Mouse (Mus musculus) intestine, embryonic 16.5 days (tissue): Measurements from ENCODE around the gene 9130019O22Rik. TPM values are rescaled to one million over a fixed set of nuclear protein-coding genes. Genes with fewer than 3 reads are reported as not detected.
A peak's percentile ranks its signal among the peaks of the same experiment; 100 is the strongest.
"Not testable (repeated sequence)": the region's sequence is repeated elsewhere in the genome, so short reads cannot be mapped to it uniquely, and the experiment has no call there.

Experiments used
- ATAC-seq: fragments of 200-750 bp; cut with Nextera tagmentation; 2 replicates; pipeline ENCODE4 v1.8.0; 2017; ENCODE audit warnings: moderate TSS enrichment, moderate library complexity
- H3K27ac ChIP-seq: fragments of 300-500 bp; sonication (generic); 2 replicates; pipeline ENCODE4 v1.5.1; 2014; ENCODE audit warnings: mild to moderate bottlenecking, low read length
- H3K27me3 ChIP-seq: fragments of 300-500 bp; sonication (generic); replicated peaks from 2 replicates; pipeline ENCODE4 v1.6.1; 2014; ENCODE audit warnings: low read length, control low read depth, mixed read lengths; ENCODE audit not compliant: control insufficient read depth, insufficient read depth
- H3K36me3 ChIP-seq: fragments of 300-500 bp; sonication (generic); 2 replicates; pipeline ENCODE4 v1.6.1; 2014; ENCODE audit warnings: low read length, control low read depth; ENCODE audit not compliant: control insufficient read depth, insufficient read depth
- H3K4me1 ChIP-seq: fragments of 300-500 bp; sonication (generic); 2 replicates; pipeline ENCODE4 v1.6.1; 2014; ENCODE audit warnings: low read length, control low read depth, mixed read lengths; ENCODE audit not compliant: control insufficient read depth, insufficient read depth
- H3K4me2 ChIP-seq: fragments of 300-500 bp; sonication (generic); 2 replicates; pipeline ENCODE4 v1.6.1; 2014; ENCODE audit warnings: low read depth, low read length, control low read depth
- H3K4me3 ChIP-seq: fragments of 300-500 bp; sonication (generic); 2 replicates; pipeline ENCODE4 v1.5.1; 2014; ENCODE audit warnings: mild to moderate bottlenecking, low read length
- H3K9ac ChIP-seq: fragments of 300-500 bp; sonication (generic); 2 replicates; pipeline ENCODE4 v1.6.1; 2014; ENCODE audit warnings: low read depth, low read length
- H3K9me3 ChIP-seq: fragments of 300-500 bp; sonication (generic); 2 replicates; pipeline ENCODE4 v1.6.1; 2016; ENCODE audit warnings: low read length, control low read depth; ENCODE audit not compliant: control insufficient read depth
- WGBS: fragments of 180-500 bp; shearing (Covaris S2); extraction: QIAGEN DNeasy Blood & Tissue Kit; methylation state at CpG from one replicate; pipeline ENCODE4 v1.1.7; 2014; 5-methylcytosine and 5-hydroxymethylcytosine counted together
- polyA plus RNA-seq: library from polyadenylated mRNA; unstranded; fragments of >200 nt; fragmentation: Nextera tagmentation; extraction: Ambion mirVana; gene quantifications from 2 replicates; pipeline ENCODE4 v1.2.1, GENCODE M21; 2015

Gene 9130019O22Rik
- polyA plus RNA-seq, 1 experiment from 2014 or later: 6.9 TPM

GRCm38 (mm10) chr7:127406002-127406987, 19.3 kb upstream of the 9130019O22Rik start, which contains the start of gene Zfp764:
Gene Zfp764, minus strand, starts transcription at chr7:127406822.
- H3K27ac ChIP-seq: peak within 1 kb of the TSS; percentile 81
- ATAC-seq: peak; percentile 89

DNA sequence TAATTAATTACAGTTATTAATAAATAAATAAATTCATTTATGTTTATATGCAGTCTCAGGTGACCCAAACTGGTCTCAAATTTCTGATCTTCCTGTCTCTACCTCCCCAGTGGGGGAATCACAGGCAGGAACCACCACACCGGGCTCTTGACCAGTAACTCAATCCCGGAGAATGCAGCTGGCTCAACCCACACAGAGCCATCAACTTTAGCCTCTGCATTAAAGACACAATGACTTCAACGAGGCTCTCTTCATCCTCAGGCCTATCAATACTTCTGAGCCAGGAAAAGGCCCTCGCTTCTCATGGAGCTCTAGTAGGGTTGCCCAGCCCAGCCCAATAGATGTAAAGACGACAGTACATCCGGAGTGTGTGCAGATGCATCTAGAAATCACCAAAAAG, 17.1 kb upstream of the 9130019O22Rik start:
- H3K4me3 ChIP-seq, H3K4me1 ChIP-seq, H3K9ac ChIP-seq, H3K27me3 ChIP-seq, H3K36me3 ChIP-seq, ATAC-seq, H3K4me2 ChIP-seq, H3K9me3 ChIP-seq, H3K27ac ChIP-seq: not testable (repeated sequence)
- 95% methylated on average over 6 of the region's 6 CpGs for WGBS

More at GRCm38 (mm10) chr7:127406002-127406987, 19.3 kb upstream of the 9130019O22Rik start, which contains the start of gene Zfp764:
- H3K9me3 ChIP-seq, H3K27me3 ChIP-seq, H3K4me1 ChIP-seq, H3K36me3 ChIP-seq: not testable (repeated sequence)
- 4% methylated on average over 39 of the region's 40 CpGs for WGBS
- peak within 1 kb of the TSS; percentile 93 for H3K4me2 ChIP-seq
- peak within 1 kb of the TSS; percentile 87 for H3K9ac ChIP-seq
- H3K4me3 ChIP-seq: peak within 1 kb of the TSS; percentile 65

DNA sequence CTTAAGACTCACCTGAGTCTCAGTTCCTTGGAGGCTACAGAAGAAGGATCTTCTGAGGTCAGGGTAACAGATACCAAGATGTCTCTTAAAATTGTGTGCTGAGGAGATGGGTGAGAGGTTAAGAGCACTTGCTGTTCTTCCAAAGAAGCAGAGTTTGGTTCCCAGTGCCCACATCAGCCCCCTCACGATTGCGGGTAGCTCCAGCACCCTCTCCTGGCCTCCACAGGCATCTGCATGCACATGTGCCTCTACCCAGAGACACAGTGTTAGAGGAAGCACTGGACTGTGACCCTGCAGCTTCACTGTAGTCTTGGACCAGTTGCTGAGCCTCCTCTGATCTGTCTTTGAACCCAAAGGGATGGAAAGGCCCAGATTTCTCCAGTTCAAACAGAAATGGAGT, 16.0 kb upstream of the 9130019O22Rik start:
- H3K36me3 ChIP-seq: 0 out of 2 replicates have a peak, but pooled peaks cover 7% of the 10 kb centered on the region
- WGBS: 47% methylated on average over 2 of the region's 2 CpGs
- no peaks in the 10 kb centered on the region for H3K27me3 ChIP-seq
- H3K27ac ChIP-seq: no peak overlapping the region
- no peak overlapping the region for H3K9ac ChIP-seq
- H3K4me3 ChIP-seq: no peak overlapping the region
- no peak overlapping the region for H3K4me2 ChIP-seq
- no peak for ATAC-seq
- no peaks in the 10 kb centered on the region for H3K4me1 ChIP-seq
- H3K9me3 ChIP-seq: no peaks in the 10 kb centered on the region

GRCm38 (mm10) chr7:127400355-127400754, 13.4 kb upstream of the 9130019O22Rik start:
- no peaks in the 10 kb centered on the region for H3K4me1 ChIP-seq
- WGBS: 55% methylated on average over 3 of the region's 3 CpGs
- no peaks in the 10 kb centered on the region for H3K27me3 ChIP-seq
- H3K27ac ChIP-seq: no peak overlapping the region
- ATAC-seq: peak; percentile 63; the same call in 1 of the 2 replicates
- H3K9me3 ChIP-seq: no peaks in the 10 kb centered on the region
- H3K36me3 ChIP-seq: 0 out of 2 replicates have a peak, but pooled peaks cover 7% of the 10 kb centered on the region
- no peak overlapping the region for H3K4me2 ChIP-seq
- no peak overlapping the region for H3K4me3 ChIP-seq
- no peak overlapping the region for H3K9ac ChIP-seq

DNA sequence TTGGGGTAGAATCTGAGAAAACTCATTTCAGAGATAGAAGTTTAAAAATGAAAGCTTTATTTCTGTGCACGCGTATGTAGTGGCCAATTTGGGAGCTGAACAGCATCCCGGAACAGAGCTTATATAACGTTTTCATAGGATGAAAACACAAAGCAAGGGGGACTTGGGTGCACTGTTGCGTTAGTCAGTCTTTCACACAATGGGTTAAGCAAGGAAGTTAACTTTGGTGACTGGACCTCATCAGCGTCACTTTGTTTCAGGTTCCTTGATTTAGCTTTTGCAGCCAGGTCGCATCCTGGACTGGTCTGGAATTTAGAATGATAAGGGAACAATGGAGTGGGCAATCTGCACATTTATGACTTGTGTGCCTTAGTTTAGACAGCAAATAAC, 7.0 kb upstream of the 9130019O22Rik start:
- peak overlapping the region; percentile 62 for H3K9ac ChIP-seq
- peaks cover 11% of the 10 kb centered on the region for H3K36me3 ChIP-seq
- peaks cover 7% of the 10 kb centered on the region for H3K4me1 ChIP-seq
- peak overlapping the region; percentile 79 for H3K4me2 ChIP-seq
- ATAC-seq: peak; percentile 2; the same call in 1 of the 2 replicates
- peak overlapping the region; percentile 46 for H3K27ac ChIP-seq
- WGBS: 12% methylated on average over 7 of the region's 7 CpGs
- no peaks in the 10 kb centered on the region for H3K27me3 ChIP-seq
- H3K9me3 ChIP-seq: no peaks in the 10 kb centered on the region
- peak overlapping the region; percentile 75 for H3K4me3 ChIP-seq

DNA sequence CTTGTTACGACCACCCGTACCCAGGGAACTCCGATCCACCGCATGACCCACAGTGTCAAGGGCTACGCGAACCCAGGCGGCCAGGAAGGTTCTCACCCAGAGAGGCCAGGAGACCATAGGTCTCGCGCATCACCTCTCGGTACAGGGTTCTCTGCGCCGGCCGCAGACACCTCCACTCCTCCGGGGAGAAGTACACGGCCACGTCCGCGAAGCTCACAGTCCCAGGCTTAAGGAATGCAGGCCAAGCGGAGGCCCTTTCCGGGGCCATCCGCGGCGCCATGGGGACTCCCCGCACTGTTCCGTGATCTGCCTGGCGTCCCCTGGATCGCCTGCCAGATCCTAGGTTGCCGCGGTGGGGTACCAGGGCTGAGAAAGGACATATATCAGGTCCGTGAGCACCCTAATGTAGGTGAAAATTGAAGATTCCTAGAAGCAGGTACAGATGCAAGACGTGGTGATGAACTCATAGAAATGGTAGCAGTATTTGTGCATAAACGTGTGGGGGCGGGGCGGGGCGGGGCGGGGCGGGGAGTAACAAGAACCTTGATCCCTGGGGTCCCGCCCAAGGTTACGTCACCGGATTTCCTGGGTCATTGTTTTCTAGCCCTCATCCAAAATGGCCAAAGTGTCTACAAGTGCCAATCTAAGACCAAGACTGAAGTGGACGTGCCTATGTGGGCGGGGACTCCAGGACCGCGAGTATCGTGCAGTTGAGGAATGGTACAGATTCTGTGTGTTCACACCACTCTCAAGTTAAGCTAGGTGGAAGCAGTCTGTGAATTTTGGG, 6.4 kb upstream of the 9130019O22Rik start, which contains the start of gene E430018J23Rik:
Gene E430018J23Rik, minus strand, starts transcription at position 473 of the 787 bp plus-strand sequence.
- Histone ChIP-seq H3K9ac (peak within 1 kb of the TSS; percentile 86), H3K27ac (peak within 1 kb of the TSS; percentile 95), H3K27me3 (no peaks in the 10 kb centered on the region), H3K4me1 (peaks cover 7% of the 10 kb centered on the region), H3K9me3 (no peaks in the 10 kb centered on the region), H3K4me2 (peak within 1 kb of the TSS; percentile 79), H3K36me3 (peaks cover 11% of the 10 kb centered on the region), H3K4me3 (peak within 1 kb of the TSS; percentile 75)
- ATAC-seq: peak; percentile 95
- WGBS: under 1% methylated on average over 45 of the region's 45 CpGs

GRCm38 (mm10) chr7:127392251-127392824, 5.4 kb upstream of the 9130019O22Rik start:
- ATAC-seq: 0 out of 2 replicates have a peak, but pooled peaks have one; percentile 1

DNA sequence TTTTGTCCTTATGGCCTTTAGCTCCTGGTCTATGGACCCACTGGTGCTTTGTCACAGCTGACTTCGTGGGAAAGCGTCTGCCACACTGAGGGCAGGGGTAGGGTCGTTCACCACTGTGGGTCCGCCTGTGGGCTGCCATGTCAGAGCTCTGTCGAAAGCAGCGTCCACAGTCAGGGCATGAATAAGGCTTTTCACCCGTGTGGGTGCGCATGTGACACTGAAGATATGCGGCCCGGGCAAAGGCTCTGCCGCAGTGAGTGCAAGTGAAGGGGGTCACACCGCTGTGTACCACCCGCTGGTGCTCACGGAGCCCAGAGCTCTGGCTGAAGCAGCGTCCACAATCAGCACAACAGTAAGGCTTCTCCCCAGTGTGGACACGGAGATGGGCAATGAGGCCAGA, 4.6 kb upstream of the 9130019O22Rik start:
- Histone ChIP-seq H3K9ac (no peak overlapping the region), H3K4me2 (no peak overlapping the region), H3K27ac (no peak overlapping the region), H3K4me1 (peaks cover 7% of the 10 kb centered on the region), H3K27me3 (no peaks in the 10 kb centered on the region), H3K36me3 (peaks cover 11% of the 10 kb centered on the region), H3K9me3 (no peaks in the 10 kb centered on the region), H3K4me3 (no peak overlapping the region)
- no peak for ATAC-seq
- WGBS: 95% methylated on average over 16 of the region's 16 CpGs

More at GRCm38 (mm10) chr7:127392251-127392824, 5.4 kb upstream of the 9130019O22Rik start:
- H3K36me3 ChIP-seq: peaks cover 11% of the 10 kb centered on the region
- 81% methylated on average over 8 of the region's 8 CpGs for WGBS
- H3K4me1 ChIP-seq: peaks cover 7% of the 10 kb centered on the region
- H3K4me2 ChIP-seq: peak overlapping the region; percentile 79
- no peaks in the 10 kb centered on the region for H3K27me3 ChIP-seq
- H3K9me3 ChIP-seq: no peaks in the 10 kb centered on the region
- peak overlapping the region; percentile 75 for H3K4me3 ChIP-seq
- no peak overlapping the region for H3K27ac ChIP-seq
- peak overlapping the region; percentile 86 for H3K9ac ChIP-seq
